Mouse (Mus musculus): ENCODE data around the gene Gm11034.

DNA sequence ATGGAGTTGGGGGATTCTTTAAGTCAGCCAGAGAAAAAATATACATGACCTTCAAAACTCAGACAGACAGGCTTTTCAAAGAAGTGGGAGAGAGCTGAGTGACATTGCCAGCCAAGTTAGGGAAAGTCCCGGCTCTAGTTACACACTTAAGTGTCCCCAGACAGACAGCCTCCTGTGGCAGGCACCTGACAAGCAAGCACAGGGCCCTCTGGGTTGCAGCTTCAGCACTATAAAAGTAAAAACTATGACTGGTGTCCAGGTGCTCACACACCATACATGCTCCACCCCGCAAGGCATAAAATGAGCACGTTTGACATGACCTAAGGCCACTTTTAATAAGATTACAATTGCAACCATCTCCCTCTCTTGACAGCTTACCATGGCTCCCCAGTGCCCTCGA, 47.1 kb upstream of the Gm11034 start:
- no peak for TF ChIP-seq CTCF (IDR thresholded peaks at IDR 0.05; ENCODE audit: insufficient read depth, low read length)
- no peak for TF ChIP-seq POLR2A (IDR thresholded peaks at IDR 0.05; ENCODE audit: borderline replicate concordance, extremely low read depth, low read depth, low read length)
